Comparison of ENCODE assay signal across 9 mouse cellular contexts in the genomic region with DNA sequence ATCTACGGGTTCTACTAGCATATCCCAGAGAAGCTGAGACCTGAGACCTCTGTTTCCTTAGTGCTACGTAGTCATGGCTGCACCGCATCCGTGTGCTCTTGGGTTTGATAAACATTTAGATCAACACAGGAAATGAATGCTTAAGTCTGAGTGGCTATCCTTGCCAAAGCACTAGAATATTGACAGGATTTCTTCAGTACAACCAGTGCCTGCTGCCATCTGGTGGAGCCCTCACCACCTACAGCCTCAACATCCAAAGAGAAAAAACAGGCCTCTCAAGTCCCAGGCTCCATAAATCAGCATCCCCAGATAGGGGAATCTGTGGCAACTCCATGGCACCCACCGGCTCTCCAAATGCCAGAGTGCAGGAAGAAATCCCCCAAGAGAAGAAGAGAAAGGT. TPM values are rescaled to one million over a fixed set of nuclear protein-coding genes. Genes with fewer than 3 reads are reported as not detected.
DNase-seq lines count a peak whose midpoint lies in the region; ATAC-seq and TF ChIP-seq lines count a peak whose summit lies in the region.
"Had no signal": no experiment of that assay in that cellular context is flagged by ENCODE, and none has a peak within 500 bp of the region (broad histone marks: within the 10 kb centered on the region; RNA-seq: fewer than 3 reads in every experiment).

No protein-coding gene starts in this region.

- H3K9me3 ChIP-seq in limb, embryonic 14.5 days (ENCODE audit: control insufficient read depth, low read length), result no peaks in the 10 kb centered on the region
- no peaks in the 10 kb centered on the region for H3K9me3 ChIP-seq in neural tube, embryonic 12.5 days

- H3K27me3 ChIP-seq in thymus, adult 2 months (ENCODE audit: control insufficient read depth, insufficient read depth, low read length), result no peaks in the 10 kb centered on the region
- H3K27me3 ChIP-seq in limb, embryonic 14.5 days (ENCODE audit: control insufficient read depth, insufficient read depth, low read length), result no peaks in the 10 kb centered on the region
- H3K27me3 ChIP-seq in neural tube, embryonic 12.5 days (replicated peaks), result no peaks in the 10 kb centered on the region

- no peak overlapping the region for H3K4me3 ChIP-seq in thymus, adult 2 months (ENCODE audit: control insufficient read depth, insufficient read depth, low read length)
- H3K4me3 ChIP-seq in limb, embryonic 14.5 days (replicated peaks; ENCODE audit: low read length), result no peak overlapping the region
- H3K4me3 ChIP-seq in neural tube, embryonic 12.5 days, result no peak overlapping the region
- H3K4me3 ChIP-seq: myocyte had no signal

- H3K4me1 ChIP-seq in thymus, adult 2 months (replicated peaks; ENCODE audit: control insufficient read depth, insufficient read depth, low read length), result no peaks in the 10 kb centered on the region
- no peaks in the 10 kb centered on the region for H3K4me1 ChIP-seq in limb, embryonic 14.5 days (ENCODE audit: control insufficient read depth, insufficient read depth, low read length)
- H3K4me1 ChIP-seq in neural tube, embryonic 12.5 days, result no peaks in the 10 kb centered on the region

- no peak overlapping the region for H3K9ac ChIP-seq in limb, embryonic 14.5 days (ENCODE audit: low read depth, low read length, severe bottlenecking)
- H3K9ac ChIP-seq in neural tube, embryonic 12.5 days, result no peak overlapping the region

- H3K36me3 ChIP-seq in thymus, adult 2 months (ENCODE audit: control insufficient read depth, insufficient read depth, low read length), result no peaks in the 10 kb centered on the region
- H3K36me3 ChIP-seq in limb, embryonic 14.5 days (ENCODE audit: control insufficient read depth, insufficient read depth, low read length), result peaks cover 27% of the 10 kb centered on the region
- no peaks in the 10 kb centered on the region for H3K36me3 ChIP-seq in neural tube, embryonic 12.5 days

- 47% methylated on average over 5 of the region's 5 CpGs for WGBS in thymus, adult 2 months
- 45% methylated on average over 5 of the region's 5 CpGs for WGBS in limb, embryonic 14.5 days
- 58% methylated on average over 5 of the region's 5 CpGs for WGBS in neural tube, embryonic 12.5 days

- no peak overlapping the region for H3K27ac ChIP-seq in thymus, adult 2 months (ENCODE audit: control insufficient read depth, insufficient read depth, low read length)
- H3K27ac ChIP-seq in limb, embryonic 14.5 days (replicated peaks; ENCODE audit: low read depth, low read length), result no peak overlapping the region
- no peak overlapping the region for H3K27ac ChIP-seq in neural tube, embryonic 12.5 days

- DNase-seq in thymus, adult 2 months, result peak; percentile 32
- no peak for DNase-seq in thymus, adult 18-20 months
- peak; percentile 67 for DNase-seq in cerebellum, adult 9-10 months
- peak; percentile 65 to 79 for DNase-seq in frontal cortex, postnatal 14 days (ENCODE audit: low spot score in 2 of 2)
- DNase-seq in kidney, adult 8-10 months, result peak; percentile 57 to 82
- peak; percentile 80 for DNase-seq in limb, embryonic 14.5 days (ENCODE audit: low spot score)
- peak; percentile 56 for DNase-seq in yolk sac, embryonic 10.5 days (ENCODE audit: low spot score)

- no peak for TF ChIP-seq POLR2A in thymus, adult 2 months (IDR thresholded peaks at IDR 0.05; ENCODE audit: control insufficient read depth, extremely low read depth, insufficient read depth, low read length, poor library complexity)
- TF ChIP-seq POLR2A in limb, embryonic 14.5 days (IDR thresholded peaks at IDR 0.05; ENCODE audit: borderline replicate concordance, extremely low read depth, insufficient read depth, insufficient read length), result no peak

- no peak overlapping the region for H3K4me2 ChIP-seq in limb, embryonic 14.5 days (replicated peaks; ENCODE audit: low read depth, low read length, severe bottlenecking)
- H3K4me2 ChIP-seq in neural tube, embryonic 12.5 days (replicated peaks), result no peak overlapping the region

- ATAC-seq in limb, embryonic 14.5 days (ENCODE audit: low FRiP score, low read depth), result peak; percentile 55; the same call in 1 of the 2 replicates
- peak; percentile 71; the same call in 1 of the 2 replicates for ATAC-seq in neural tube, embryonic 12.5 days (ENCODE audit: low FRiP score, low read depth)

- no peak for TF ChIP-seq CTCF in thymus, adult 2 months (IDR thresholded peaks at IDR 0.05; ENCODE audit: borderline replicate concordance, control insufficient read depth, extremely low read depth, insufficient read depth, low read length, poor library complexity)

RNA-seq across cellular contexts. Expression of a gene that starts 17.3 kb away (rescaled TPM):
- polyA plus RNA-seq in thymus, adult 2 months (2012; rRNA removed), result 13.4 and 13.8 TPM in 2 replicates
- 27.7 and 34.5 TPM in 2 replicates for polyA plus RNA-seq in limb, embryonic 14.5 days (2012; rRNA removed)
- polyA plus RNA-seq in limb, embryonic 14.5 days (2014; fragmentation: Nextera tagmentation; extraction: Ambion mirVana), result 23.8 and 24.0 TPM in 2 replicates
- 3.9 and 4.7 TPM in 2 replicates for polyA plus RNA-seq in neural tube, embryonic 12.5 days (2016; fragmentation: Nextera tagmentation; extraction: Ambion mirVana)

Comparison
In these comparisons a context has a peak if more than half of its experiments do, and no peak if none do; other contexts are left out.
1. DNase-seq: peak in thymus, adult 2 months (single experiment), cerebellum, adult 9-10 months (single experiment), frontal cortex, postnatal 14 days (2 of 2), kidney, adult 8-10 months (2 of 2), limb, embryonic 14.5 days (single experiment) and yolk sac, embryonic 10.5 days (single experiment); none in thymus, adult 18-20 months (0 of 2).